Mouse (Mus musculus): ENCODE data around the gene Agmo. TPM values are rescaled to one million over a fixed set of nuclear protein-coding genes. Genes with fewer than 3 reads are reported as not detected.

Agmo gene
- polyA plus RNA-seq, 1 experiment from 2014 or later, result 0.23 TPM

DNA sequence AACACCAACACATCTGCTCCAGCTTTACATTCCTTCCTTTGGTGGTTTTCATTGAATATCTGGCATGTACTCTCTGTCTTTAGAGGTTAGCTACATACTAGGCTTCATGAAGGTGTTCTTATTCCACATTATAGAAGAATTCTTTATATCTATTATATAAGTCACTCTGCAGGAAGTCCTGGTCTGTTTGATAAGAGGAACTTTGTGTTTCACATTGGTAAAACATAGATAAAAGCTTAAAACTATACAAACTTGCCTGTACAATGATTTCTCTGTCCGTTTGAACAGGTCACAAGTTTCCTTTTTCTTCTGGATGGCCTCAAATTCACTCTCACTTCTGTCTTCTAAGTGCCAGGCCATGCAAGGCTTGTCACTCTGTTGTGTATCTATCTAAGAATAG, 316.8 kb downstream of the Agmo start:
- Histone ChIP-seq H3K4me3 (replicated peaks; ENCODE audit: low read length) (no peak overlapping the region), H3K27ac (ENCODE audit: low read length) (no peak overlapping the region), H3K4me2 (ENCODE audit: low read length) (no peak overlapping the region), H3K27me3 (replicated peaks; ENCODE audit: control insufficient read depth, insufficient read depth, low read length) (no peaks in the 10 kb centered on the region), H3K9ac (replicated peaks; ENCODE audit: low read depth, low read length) (no peak overlapping the region), H3K36me3 (ENCODE audit: control insufficient read depth, insufficient read depth) (no peaks in the 10 kb centered on the region), H3K4me1 (replicated peaks; ENCODE audit: control insufficient read depth, insufficient read depth, low read length) (no peaks in the 10 kb centered on the region), H3K9me3 (ENCODE audit: control insufficient read depth, low read length) (no peaks in the 10 kb centered on the region)
- WGBS, result 65% methylated on average over 1 of the region's 1 CpGs
- ATAC-seq, result no peak

- WGBS, result 79% methylated on average over 5 of the region's 5 CpGs
- no peaks in the 10 kb centered on the region for H3K4me1 ChIP-seq (replicated peaks; ENCODE audit: control insufficient read depth, insufficient read depth, low read length)
- no peak for ATAC-seq
- H3K9ac ChIP-seq (replicated peaks; ENCODE audit: low read depth, low read length), result no peak overlapping the region
- no peak overlapping the region for H3K4me2 ChIP-seq (ENCODE audit: low read length)
- H3K9me3 ChIP-seq (ENCODE audit: control insufficient read depth, low read length), result no peaks in the 10 kb centered on the region
- no peak overlapping the region for H3K27ac ChIP-seq (ENCODE audit: low read length)
- no peaks in the 10 kb centered on the region for H3K36me3 ChIP-seq (ENCODE audit: control insufficient read depth, insufficient read depth)
- no peak overlapping the region for H3K4me3 ChIP-seq (replicated peaks; ENCODE audit: low read length)
- H3K27me3 ChIP-seq (replicated peaks; ENCODE audit: control insufficient read depth, insufficient read depth, low read length), result no peaks in the 10 kb centered on the region
Observed at GRCm38 (mm10) chr12:37565882-37566596, 324.6 kb downstream of the Agmo start.

DNA sequence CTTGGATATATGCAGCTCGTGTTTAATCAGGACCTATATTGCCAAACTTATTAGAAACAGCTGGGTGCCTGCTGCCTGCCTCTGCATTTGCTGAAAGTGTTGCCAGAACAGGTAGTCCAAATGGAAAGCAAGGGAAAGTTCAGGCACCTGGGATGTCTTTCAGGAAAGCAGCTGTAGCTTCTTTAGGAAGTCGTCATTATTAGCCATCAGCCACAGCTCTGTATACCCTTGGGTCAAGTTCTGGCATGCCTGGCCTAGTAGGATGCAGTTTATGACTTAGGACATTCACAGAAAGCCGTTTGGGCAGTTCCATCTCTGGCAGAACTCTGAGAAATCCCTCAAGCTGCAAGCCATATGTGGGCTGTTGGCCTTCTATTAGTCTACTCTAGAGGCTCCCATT, 330.5 kb downstream of the Agmo start:
- no peaks in the 10 kb centered on the region for H3K4me1 ChIP-seq (replicated peaks; ENCODE audit: control insufficient read depth, insufficient read depth, low read length)
- no peak for ATAC-seq
- no peak overlapping the region for H3K27ac ChIP-seq (ENCODE audit: low read length)
- H3K4me2 ChIP-seq (ENCODE audit: low read length), result no peak overlapping the region
- no peaks in the 10 kb centered on the region for H3K9me3 ChIP-seq (ENCODE audit: control insufficient read depth, low read length)
- H3K4me3 ChIP-seq (replicated peaks; ENCODE audit: low read length), result no peak overlapping the region
- no peak overlapping the region for H3K9ac ChIP-seq (replicated peaks; ENCODE audit: low read depth, low read length)
- no peaks in the 10 kb centered on the region for H3K27me3 ChIP-seq (replicated peaks; ENCODE audit: control insufficient read depth, insufficient read depth, low read length)
- 73% methylated on average over 3 of the region's 3 CpGs for WGBS
- H3K36me3 ChIP-seq (ENCODE audit: control insufficient read depth, insufficient read depth), result no peaks in the 10 kb centered on the region

DNA sequence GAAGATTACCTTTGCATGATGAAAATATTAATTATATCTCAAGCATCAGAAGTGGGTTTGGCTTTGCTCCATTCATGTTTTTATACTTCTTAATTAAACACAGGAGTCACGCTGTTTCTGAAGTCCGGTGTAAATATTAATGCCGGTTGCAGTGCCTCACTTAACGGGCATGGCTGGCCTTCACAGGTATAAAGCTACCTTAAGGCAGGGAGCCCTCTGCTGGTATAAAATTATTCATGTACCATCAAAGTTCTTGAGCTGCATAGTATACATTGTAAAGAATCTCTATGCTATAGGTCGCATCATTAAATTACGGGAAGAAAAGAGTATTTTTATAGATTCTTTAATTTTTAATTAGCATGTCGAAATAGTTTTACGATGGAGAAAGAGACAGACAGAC, 341.3 kb downstream of the Agmo start:
- Histone ChIP-seq H3K9ac (replicated peaks; ENCODE audit: low read depth, low read length) (no peak overlapping the region), H3K36me3 (ENCODE audit: control insufficient read depth, insufficient read depth) (no peaks in the 10 kb centered on the region), H3K9me3 (ENCODE audit: control insufficient read depth, low read length) (no peaks in the 10 kb centered on the region), H3K4me1 (replicated peaks; ENCODE audit: control insufficient read depth, insufficient read depth, low read length) (no peaks in the 10 kb centered on the region), H3K4me3 (replicated peaks; ENCODE audit: low read length) (no peak overlapping the region), H3K27ac (ENCODE audit: low read length) (no peak overlapping the region), H3K4me2 (ENCODE audit: low read length) (no peak overlapping the region), H3K27me3 (replicated peaks; ENCODE audit: control insufficient read depth, insufficient read depth, low read length) (no peaks in the 10 kb centered on the region)
- 76% methylated on average over 8 of the region's 8 CpGs for WGBS
- no peak for ATAC-seq

DNA sequence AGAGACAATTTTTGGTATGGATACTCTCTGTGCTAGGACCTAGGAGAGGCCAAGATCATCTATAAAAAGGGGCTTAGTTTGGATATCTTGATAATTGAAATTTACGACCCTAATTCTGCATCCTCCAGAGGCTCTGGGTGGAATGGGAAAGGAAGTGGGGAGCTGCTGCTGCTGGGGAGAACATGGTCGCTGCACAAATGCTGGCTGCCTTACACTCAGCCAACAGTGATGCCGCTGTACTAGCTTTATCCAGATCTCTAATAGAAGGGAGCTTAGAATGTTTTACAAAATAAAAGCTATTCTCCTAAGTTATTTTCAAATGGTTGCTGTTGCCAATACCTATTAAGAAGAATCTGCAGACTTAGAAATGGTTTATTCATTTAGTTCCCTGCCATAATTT, 351.4 kb downstream of the Agmo start:
- 67% methylated on average over 3 of the region's 3 CpGs for WGBS
- H3K9me3 ChIP-seq (ENCODE audit: control insufficient read depth, low read length), result no peaks in the 10 kb centered on the region
- H3K27ac ChIP-seq (ENCODE audit: low read length), result no peak overlapping the region
- no peaks in the 10 kb centered on the region for H3K27me3 ChIP-seq (replicated peaks; ENCODE audit: control insufficient read depth, insufficient read depth, low read length)
- ATAC-seq, result 0 out of 2 replicates have a peak, but pooled peaks have one; percentile 45
- H3K4me1 ChIP-seq (replicated peaks; ENCODE audit: control insufficient read depth, insufficient read depth, low read length), result no peaks in the 10 kb centered on the region
- no peak overlapping the region for H3K4me2 ChIP-seq (ENCODE audit: low read length)
- H3K36me3 ChIP-seq (ENCODE audit: control insufficient read depth, insufficient read depth), result no peaks in the 10 kb centered on the region
- H3K9ac ChIP-seq (replicated peaks; ENCODE audit: low read depth, low read length), result no peak overlapping the region
- no peak overlapping the region for H3K4me3 ChIP-seq (replicated peaks; ENCODE audit: low read length)

DNA sequence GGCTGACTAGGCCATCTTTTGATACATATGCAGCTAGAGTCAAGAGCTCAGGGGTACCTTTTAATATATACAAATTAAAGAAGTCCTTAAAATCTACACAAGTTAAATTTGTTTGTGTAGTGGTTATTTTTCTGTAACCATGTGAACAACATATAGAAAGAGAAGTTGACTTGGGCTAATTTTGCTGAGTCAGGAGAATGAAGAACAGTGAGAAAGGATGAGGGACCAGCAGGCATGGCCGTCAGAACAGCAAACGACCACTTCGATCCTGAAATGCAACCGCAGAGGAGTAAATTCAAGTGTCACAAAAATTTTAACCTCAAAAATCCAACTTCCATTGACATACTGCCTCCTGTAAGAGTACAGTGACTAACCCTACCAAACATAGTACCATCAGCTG, 371.4 kb downstream of the Agmo start:
- Histone ChIP-seq H3K27ac (ENCODE audit: low read length) (no peak overlapping the region), H3K4me1 (replicated peaks; ENCODE audit: control insufficient read depth, insufficient read depth, low read length) (no peaks in the 10 kb centered on the region), H3K36me3 (ENCODE audit: control insufficient read depth, insufficient read depth) (no peaks in the 10 kb centered on the region), H3K4me2 (ENCODE audit: low read length) (no peak overlapping the region), H3K9ac (replicated peaks; ENCODE audit: low read depth, low read length) (no peak overlapping the region), H3K27me3 (replicated peaks; ENCODE audit: control insufficient read depth, insufficient read depth, low read length) (no peaks in the 10 kb centered on the region), H3K4me3 (replicated peaks; ENCODE audit: low read length) (no peak overlapping the region), H3K9me3 (ENCODE audit: control insufficient read depth, low read length) (no peaks in the 10 kb centered on the region)
- 91% methylated on average over 4 of the region's 4 CpGs for WGBS
- no peak for ATAC-seq

DNA sequence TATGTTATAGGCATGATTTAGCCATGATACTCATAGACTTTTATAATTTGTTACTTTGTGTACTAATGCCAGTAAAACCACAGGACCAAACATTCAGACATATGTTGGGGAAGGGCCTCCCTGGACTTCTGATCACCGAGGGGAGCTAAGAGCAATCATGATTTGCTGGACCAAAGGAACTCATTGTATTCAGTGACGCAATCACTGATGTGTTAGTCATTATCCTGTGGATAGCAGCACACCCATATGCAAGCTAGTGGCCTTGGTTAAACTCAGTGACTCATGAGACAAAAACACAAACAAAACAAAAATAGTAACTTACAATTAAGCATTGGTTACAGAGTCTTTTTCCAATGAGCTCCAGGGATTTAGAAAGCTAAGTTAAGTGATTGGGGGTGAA, 373.3 kb downstream of the Agmo start:
- no peaks in the 10 kb centered on the region for H3K27me3 ChIP-seq (replicated peaks; ENCODE audit: control insufficient read depth, insufficient read depth, low read length)
- no peak overlapping the region for H3K9ac ChIP-seq (replicated peaks; ENCODE audit: low read depth, low read length)
- no peak overlapping the region for H3K27ac ChIP-seq (ENCODE audit: low read length)
- no peak for ATAC-seq
- WGBS, result 85% methylated on average over 2 of the region's 2 CpGs
- H3K36me3 ChIP-seq (ENCODE audit: control insufficient read depth, insufficient read depth), result no peaks in the 10 kb centered on the region
- H3K4me1 ChIP-seq (replicated peaks; ENCODE audit: control insufficient read depth, insufficient read depth, low read length), result no peaks in the 10 kb centered on the region
- H3K9me3 ChIP-seq (ENCODE audit: control insufficient read depth, low read length), result no peaks in the 10 kb centered on the region
- no peak overlapping the region for H3K4me2 ChIP-seq (ENCODE audit: low read length)
- no peak overlapping the region for H3K4me3 ChIP-seq (replicated peaks; ENCODE audit: low read length)

DNA sequence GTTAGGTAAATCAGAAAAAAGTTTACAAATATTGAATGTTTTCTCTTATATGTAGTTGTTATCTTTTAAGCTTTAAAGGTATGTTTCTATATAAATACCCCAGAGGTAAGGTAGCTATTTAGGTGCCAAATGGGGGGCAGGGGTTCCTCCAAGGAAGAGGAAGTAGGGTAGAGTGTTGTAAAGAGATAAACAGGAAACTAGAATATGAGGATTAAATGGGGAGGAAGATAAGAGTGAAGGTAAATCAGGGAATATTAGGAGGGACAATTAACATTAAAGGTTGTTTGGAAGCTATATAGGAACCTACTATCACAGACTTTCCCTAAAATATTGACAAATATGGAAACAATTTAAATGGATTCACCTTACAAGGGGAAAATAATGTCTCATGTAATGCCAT, 382.6 kb downstream of the Agmo start:
- H3K4me2 ChIP-seq (ENCODE audit: low read length), result no peak overlapping the region
- H3K4me1 ChIP-seq (replicated peaks; ENCODE audit: control insufficient read depth, insufficient read depth, low read length), result no peaks in the 10 kb centered on the region
- H3K4me3 ChIP-seq (replicated peaks; ENCODE audit: low read length), result no peak overlapping the region
- H3K27ac ChIP-seq (ENCODE audit: low read length), result no peak overlapping the region
- H3K9ac ChIP-seq (replicated peaks; ENCODE audit: low read depth, low read length), result no peak overlapping the region
- H3K27me3 ChIP-seq (replicated peaks; ENCODE audit: control insufficient read depth, insufficient read depth, low read length), result no peaks in the 10 kb centered on the region
- no peaks in the 10 kb centered on the region for H3K36me3 ChIP-seq (ENCODE audit: control insufficient read depth, insufficient read depth)
- no peaks in the 10 kb centered on the region for H3K9me3 ChIP-seq (ENCODE audit: control insufficient read depth, low read length)
- ATAC-seq, result no peak

Data from forebrain, embryonic 16.5 days (tissue).